Mouse (Mus musculus): ENCODE results near the gene Fgd1. TPM values are rescaled to one million over a fixed set of nuclear protein-coding genes. Genes with fewer than 3 reads are reported as not detected.

Fgd1 gene
- polyA plus RNA-seq, 1 experiment: 2.3 TPM

- H3K27ac ChIP-seq (ENCODE audit: insufficient read depth, low read depth, low read length): no peak overlapping the region
- no peaks in the 10 kb centered on the region for H3K36me3 ChIP-seq (ENCODE audit: control insufficient read depth, insufficient read depth, low read length)
- no peaks in the 10 kb centered on the region for H3K4me1 ChIP-seq (ENCODE audit: control insufficient read depth, insufficient read depth, insufficient read length, low read length)
- no peaks in the 10 kb centered on the region for H3K27me3 ChIP-seq (ENCODE audit: control insufficient read depth, insufficient read depth, low read length)
- WGBS: 24% methylated on average over 10 of the region's 10 CpGs
- H3K4me3 ChIP-seq (ENCODE audit: low read depth, low read length): no peak overlapping the region
- no peak for TF ChIP-seq POLR2A (IDR thresholded peaks at IDR 0.05; ENCODE audit: low read depth, low read length)
- no peak for TF ChIP-seq CTCF (IDR thresholded peaks at IDR 0.05; ENCODE audit: extremely low read depth, insufficient read length, insufficient replicate concordance, low read depth, low read length)
Observed at GRCm38 (mm10) chrX:151132785-151133184, 86.8 kb downstream of the Fgd1 start.

Other genes with a start within 250 kb of the Fgd1 start
- 5.8 and 6.4 TPM in 2 replicates for gene Maged2, start 231.8 kb upstream of the Fgd1 start, polyA plus RNA-seq (2012; rRNA removed)
- 1.6 and 3.2 TPM in 2 replicates for gene Gnl3l, start 28.8 kb upstream of the Fgd1 start, polyA plus RNA-seq (2012; rRNA removed)
- gene Tsr2, start 50.4 kb downstream of the Fgd1 start, polyA plus RNA-seq (2012; rRNA removed): 0.46 and 0.98 TPM in 2 replicates
- gene Wnk3, start 151.9 kb downstream of the Fgd1 start, polyA plus RNA-seq (2012; rRNA removed): 0.01 TPM in 1 of 2 replicates, not detected in the other